Mouse (Mus musculus) kidney, adult 2 months (tissue): ENCODE results near the gene Neurod2.

Source experiments
- CTCF ChIP-seq: fragments of 200-500 bp; conservative IDR thresholded peaks from 2 replicates; pipeline ENCODE4 v1.5.1; 2011; ENCODE audit warnings: low read depth, mild to moderate bottlenecking, control low read depth, low read length, moderate library complexity, mixed read lengths; ENCODE audit not compliant: insufficient read depth, insufficient read length
- POLR2A ChIP-seq: fragments of 200-500 bp; IDR thresholded peaks from one replicate; pipeline ENCODE4 v1.6.1; 2011; ENCODE audit warnings: low read depth, low read length, control low read depth

DNA sequence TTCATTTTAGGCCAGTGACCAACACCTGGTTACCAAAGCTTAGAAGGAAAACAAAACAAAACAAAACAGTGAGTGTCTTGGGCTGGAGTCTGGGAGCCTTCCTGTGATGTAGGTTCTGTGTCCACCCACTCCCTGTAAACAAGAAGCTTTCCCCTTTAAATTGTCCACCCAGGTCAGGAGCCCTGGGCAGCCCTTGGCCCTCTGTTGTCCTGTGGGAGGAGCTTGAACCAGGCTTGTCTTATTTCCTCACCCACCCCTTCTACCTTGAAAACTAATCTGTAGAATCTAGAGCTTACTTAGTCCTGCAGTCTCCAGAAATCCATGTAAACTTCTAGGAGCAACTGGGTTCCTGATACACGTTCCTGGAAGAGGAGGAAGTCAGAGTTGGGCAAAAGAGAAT is 7.3 kb downstream of the Neurod2 start:
- TF ChIP-seq POLR2A (no peak), CTCF (no peak)
